Mouse (Mus musculus): ENCODE measurements around the gene Tmpo.

- TF ChIP-seq POLR2A (IDR thresholded peaks at IDR 0.05; ENCODE audit: insufficient read depth, low read length) (no peak), CTCF (IDR thresholded peaks at IDR 0.05; ENCODE audit: low read depth, low read length) (no peak), EP300 (IDR thresholded peaks at IDR 0.05; ENCODE audit: insufficient read depth, low read depth, low read length) (no peak)
Observed at GRCm38 (mm10) chr10:91126618-91127355, 54.3 kb downstream of the Tmpo start.

Measured in ES-Bruce4 (cell line).